Mouse (Mus musculus) 416B (cell line): ENCODE data around the gene Cldn6.

Experiments
- DNase-seq: peaks from one replicate; pipeline ENCODE4 v3.0.0; 2011; ENCODE audit warnings: low read depth

The Cldn6 gene

DNA sequence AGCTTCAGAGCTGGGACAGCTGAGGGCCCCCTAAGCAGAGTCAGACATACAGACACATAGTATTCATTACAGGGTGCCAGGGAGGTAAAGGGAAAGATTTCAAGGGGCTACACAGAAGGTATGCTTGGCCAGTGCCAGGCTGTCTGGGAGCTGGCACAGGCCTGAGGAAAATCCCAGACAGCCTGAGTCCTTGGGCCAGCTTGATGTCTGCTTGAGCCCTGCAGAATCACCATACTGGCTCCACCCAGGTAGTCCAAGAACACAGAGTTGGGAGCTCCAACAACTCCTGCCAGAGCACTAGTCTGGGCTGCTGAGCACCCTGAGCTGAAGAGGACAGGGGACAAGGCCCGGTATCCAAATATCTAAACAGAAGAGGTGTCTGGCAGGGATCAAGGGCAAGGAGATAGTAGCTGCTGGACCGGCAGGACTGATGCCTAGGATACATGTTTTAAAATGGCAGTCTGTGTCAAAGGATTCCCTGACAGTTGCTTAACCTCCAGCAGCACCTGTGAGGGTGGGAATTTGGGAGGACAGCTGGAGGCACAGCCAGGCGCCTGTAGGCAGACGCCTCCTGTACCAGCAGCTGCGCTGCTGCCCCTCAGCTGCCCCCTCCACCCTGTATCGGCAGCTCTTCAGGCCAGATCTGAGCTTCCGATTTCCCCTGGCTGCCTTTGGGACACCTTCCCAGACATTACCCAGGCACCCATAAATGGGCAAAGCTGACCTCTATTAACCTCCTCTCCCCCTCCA is 43.5 kb downstream of the Cldn6 start, which contains the start of gene 1520401A03Rik:
Gene 1520401A03Rik, minus strand, starts transcription at position 408 of the 750 bp plus-strand sequence.
- DNase-seq, result no peak

DNA sequence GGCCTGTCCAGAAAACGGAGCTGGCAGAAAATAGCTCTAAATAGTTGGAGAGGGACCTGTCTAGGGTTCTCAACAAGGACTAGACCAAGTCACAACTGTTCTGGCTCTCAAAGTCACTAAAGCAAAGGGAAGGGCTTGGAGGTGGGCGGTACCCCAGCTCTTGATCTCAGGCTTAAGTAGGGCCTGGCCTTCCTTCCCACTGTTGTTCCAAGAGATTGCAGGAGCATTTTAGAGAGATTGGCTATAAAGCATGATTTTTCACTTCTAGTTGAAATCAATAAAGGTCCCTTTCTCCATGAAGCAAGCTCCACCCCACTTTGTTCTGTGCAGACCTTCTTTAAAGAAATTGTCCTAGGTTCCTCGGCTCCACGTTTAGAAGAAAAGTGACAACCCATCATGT is 46.4 kb downstream of the Cldn6 start:
- peak; percentile 70 for DNase-seq

DNA sequence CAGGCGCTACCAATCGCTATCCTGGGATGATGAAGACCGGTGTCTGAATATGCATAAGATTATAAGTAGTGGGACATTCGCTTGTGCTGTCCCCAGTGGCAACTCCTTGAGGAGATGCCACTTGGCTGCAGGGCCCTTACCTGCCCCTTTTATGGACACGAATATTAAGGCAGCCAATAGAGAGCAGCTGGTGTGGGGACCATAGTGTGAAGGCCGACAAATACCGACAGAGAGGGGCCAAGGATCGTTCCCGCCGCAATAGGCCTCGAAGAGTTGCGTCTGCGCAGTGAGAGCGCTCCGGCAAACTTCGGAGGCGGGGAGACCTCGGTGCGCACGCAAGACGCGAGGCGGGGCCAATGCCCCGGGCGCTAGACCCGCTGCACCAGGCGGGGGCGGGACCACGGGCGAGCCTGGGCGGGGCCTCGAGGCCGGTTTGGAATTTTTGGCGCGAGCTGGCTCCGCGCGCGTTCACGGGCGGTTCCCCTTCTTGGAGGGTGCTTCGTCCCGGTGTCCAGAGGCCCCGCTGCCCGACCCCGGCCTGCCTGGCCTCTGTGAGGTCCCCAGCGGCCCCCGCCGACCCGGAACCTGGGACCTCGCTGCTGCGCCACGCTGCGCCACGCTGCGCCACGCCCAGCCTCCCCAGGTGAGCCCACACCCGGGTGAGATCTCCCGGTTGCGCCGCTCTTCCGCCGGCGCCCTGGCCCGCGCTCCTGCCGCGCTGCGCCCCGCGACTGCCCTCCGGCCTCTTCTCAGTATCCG is 47.1 kb downstream of the Cldn6 start, which contains the start of gene Pkmyt1:
Gene Pkmyt1, plus strand, starts transcription at position 338 of the 759 bp plus-strand sequence.
- DNase-seq, result peak; percentile 94

DNA sequence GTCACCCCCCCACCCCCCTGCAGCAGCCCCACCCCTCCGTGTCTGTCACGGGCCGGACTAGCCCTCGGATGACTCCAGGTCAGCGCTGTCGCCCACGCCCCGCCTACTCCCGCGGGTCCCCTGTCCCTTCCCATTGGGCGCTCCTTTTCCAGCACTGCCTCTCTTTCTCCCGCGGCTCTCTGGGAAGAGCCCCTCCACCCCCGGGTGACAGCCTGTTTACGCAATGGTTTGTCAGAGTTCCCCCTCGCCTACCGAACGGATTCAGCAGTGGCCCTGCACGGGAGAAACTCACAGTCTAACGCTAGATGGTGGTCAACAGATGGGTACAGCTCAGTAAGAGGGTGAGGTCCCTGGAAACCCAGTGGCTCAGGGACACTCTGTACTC is 47.7 kb downstream of the Cldn6 start:
- peak; percentile 95 for DNase-seq

DNA sequence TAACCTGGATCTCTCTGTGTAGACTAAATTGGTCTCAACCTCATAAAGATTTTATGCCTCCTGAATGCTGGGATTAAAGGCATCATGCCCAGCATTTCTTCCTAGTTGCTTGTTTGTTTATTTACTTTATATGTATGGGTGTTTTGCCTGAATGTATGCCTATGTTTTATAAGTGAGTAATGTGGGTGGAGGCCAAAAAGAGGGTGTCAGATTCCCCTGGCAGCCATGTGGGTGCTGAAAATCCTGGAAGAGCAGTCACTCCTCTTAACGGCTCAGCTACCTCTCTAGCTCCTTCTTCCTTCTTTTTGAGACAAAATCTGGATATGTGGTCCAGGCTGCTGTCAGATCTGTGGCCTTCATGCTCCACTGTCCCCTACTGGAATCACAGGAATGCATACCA is 51.4 kb downstream of the Cldn6 start:
- DNase-seq, result no peak
